Comparison of ENCODE assay signal across 20 mouse cellular contexts in the genomic region with DNA sequence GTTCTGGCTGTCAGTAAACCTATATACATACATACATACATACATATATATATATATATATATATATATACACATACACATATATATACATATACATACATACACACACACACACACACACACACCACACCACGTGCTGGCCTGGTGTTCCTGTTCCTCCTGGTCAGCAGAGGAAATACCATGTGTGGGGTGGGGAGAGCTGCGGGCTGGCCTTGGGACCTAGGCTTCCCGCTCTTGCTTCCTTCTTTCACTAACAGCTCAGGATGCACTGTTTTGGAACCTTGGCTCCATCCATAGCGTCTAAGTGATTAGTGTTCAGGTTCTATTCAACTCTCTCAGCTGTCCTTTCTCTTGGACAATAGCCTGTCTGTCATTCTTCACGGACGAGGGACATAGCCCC. TPM values are rescaled to one million over a fixed set of nuclear protein-coding genes. Genes with fewer than 3 reads are reported as not detected.
DNase-seq lines count a peak whose midpoint lies in the region; ATAC-seq and TF ChIP-seq lines count a peak whose summit lies in the region.
"Had no signal": no experiment of that assay in that cellular context is flagged by ENCODE, and none has a peak within 500 bp of the region (broad histone marks: within the 10 kb centered on the region; RNA-seq: fewer than 3 reads in every experiment).

No protein-coding gene starts in this region.

- no peak for TF ChIP-seq CTCF in lung, embryonic 14.5 days (IDR thresholded peaks at IDR 0.05; ENCODE audit: low read depth)
- TF ChIP-seq CTCF in lung, postnatal 0 days (IDR thresholded peaks at IDR 0.05), result no peak

- no peaks in the 10 kb centered on the region for H3K9me3 ChIP-seq in erythroblast, embryonic 14.5 days (ENCODE audit: control insufficient read depth, low read length)
- no peaks in the 10 kb centered on the region for H3K9me3 ChIP-seq in heart, embryonic 16.5 days (replicated peaks; ENCODE audit: control insufficient read depth, low read length)
- H3K9me3 ChIP-seq in lung, embryonic 14.5 days (ENCODE audit: low read depth, low read length), result no peaks in the 10 kb centered on the region
- no peaks in the 10 kb centered on the region for H3K9me3 ChIP-seq in lung, postnatal 0 days (ENCODE audit: low read length)
- no peaks in the 10 kb centered on the region for H3K9me3 ChIP-seq in liver, embryonic 16.5 days (replicated peaks; ENCODE audit: control insufficient read depth, low read length)
- H3K9me3 ChIP-seq: forebrain, embryonic 13.5 days; limb, embryonic 10.5 days; midbrain, embryonic 13.5 days had no signal

- no peaks in the 10 kb centered on the region for H3K27me3 ChIP-seq in erythroblast, embryonic 14.5 days (ENCODE audit: control insufficient read depth)
- no peaks in the 10 kb centered on the region for H3K27me3 ChIP-seq in heart, embryonic 16.5 days (ENCODE audit: control insufficient read depth, insufficient read depth, low read length)
- H3K27me3 ChIP-seq in lung, embryonic 14.5 days (ENCODE audit: insufficient read depth, low read length), result no peaks in the 10 kb centered on the region
- H3K27me3 ChIP-seq in lung, postnatal 0 days (replicated peaks; ENCODE audit: insufficient read depth, low read length), result no peaks in the 10 kb centered on the region
- no peaks in the 10 kb centered on the region for H3K27me3 ChIP-seq in liver, embryonic 16.5 days (ENCODE audit: control insufficient read depth, insufficient read depth, low read depth, low read length)
- H3K27me3 ChIP-seq: forebrain, embryonic 13.5 days; midbrain, embryonic 13.5 days had no signal

- H3K4me2 ChIP-seq in heart, embryonic 16.5 days (ENCODE audit: low read depth, low read length), result no peak overlapping the region
- H3K4me2 ChIP-seq in lung, embryonic 14.5 days, result no peak overlapping the region
- no peak overlapping the region for H3K4me2 ChIP-seq in lung, postnatal 0 days (replicated peaks; ENCODE audit: low read depth, low read length)
- peak overlapping the region; percentile 47 for H3K4me2 ChIP-seq in liver, embryonic 16.5 days (ENCODE audit: low read depth, low read length)
- H3K4me2 ChIP-seq: forebrain, embryonic 13.5 days; midbrain, embryonic 13.5 days had no signal

- no peak overlapping the region for H3K9ac ChIP-seq in heart, embryonic 16.5 days (ENCODE audit: low read length)
- no peak overlapping the region for H3K9ac ChIP-seq in lung, embryonic 14.5 days
- no peak overlapping the region for H3K9ac ChIP-seq in lung, postnatal 0 days (replicated peaks; ENCODE audit: low read depth)
- peak overlapping the region; percentile 27; the same call in 1 of the 2 replicates for H3K9ac ChIP-seq in liver, embryonic 16.5 days (ENCODE audit: low read depth, low read length)
- H3K9ac ChIP-seq: forebrain, embryonic 13.5 days; midbrain, embryonic 13.5 days had no signal

- H3K36me3 ChIP-seq in erythroblast, embryonic 14.5 days (ENCODE audit: control insufficient read depth), result peaks cover 73% of the 10 kb centered on the region
- H3K36me3 ChIP-seq in heart, embryonic 16.5 days (ENCODE audit: control insufficient read depth, insufficient read depth), result 0 out of 2 replicates have a peak, but pooled peaks cover 5% of the 10 kb centered on the region
- H3K36me3 ChIP-seq in lung, embryonic 14.5 days (ENCODE audit: insufficient read depth), result peaks cover 8% of the 10 kb centered on the region; the same call in 1 of the 2 replicates
- no peaks in the 10 kb centered on the region for H3K36me3 ChIP-seq in lung, postnatal 0 days (ENCODE audit: insufficient read depth, low read length)
- H3K36me3 ChIP-seq in liver, embryonic 16.5 days (ENCODE audit: control insufficient read depth, insufficient read depth), result no peaks in the 10 kb centered on the region

- peaks cover 99% of the 10 kb centered on the region for H3K4me1 ChIP-seq in erythroblast, embryonic 14.5 days (ENCODE audit: control insufficient read depth)
- H3K4me1 ChIP-seq in heart, embryonic 16.5 days (ENCODE audit: control insufficient read depth, insufficient read depth, low read length), result peaks cover 63% of the 10 kb centered on the region
- peaks cover 5% of the 10 kb centered on the region; the same call in 1 of the 2 replicates for H3K4me1 ChIP-seq in lung, embryonic 14.5 days (ENCODE audit: insufficient read depth)
- H3K4me1 ChIP-seq in lung, postnatal 0 days (ENCODE audit: insufficient read depth, low read depth, low read length), result no peaks in the 10 kb centered on the region
- H3K4me1 ChIP-seq in liver, embryonic 16.5 days (ENCODE audit: control insufficient read depth, low read depth, low read length), result peaks cover 65% of the 10 kb centered on the region

- no peak for DNase-seq in heart, adult 18-20 months
- DNase-seq in lung, embryonic 14.5 days, result peak; percentile 25
- DNase-seq in lung, postnatal 0 days (ENCODE audit: low spot score), result no peak
- DNase-seq in adrenal gland, postnatal 25 days, result no peak
- DNase-seq: adrenal gland, adult 2 months; cerebellum, adult 11 months; cerebellum, postnatal 14 days; embryo, embryonic 11 days; gastrocnemius, postnatal 36 days; kidney, adult 11 months; lung, adult 2 months had no signal

- peak overlapping the region; percentile 85 for H3K27ac ChIP-seq in heart, embryonic 16.5 days (ENCODE audit: low read length)
- no peak overlapping the region for H3K27ac ChIP-seq in lung, embryonic 14.5 days (ENCODE audit: low read depth)
- H3K27ac ChIP-seq in lung, postnatal 0 days (ENCODE audit: low read length), result no peak overlapping the region
- peak overlapping the region; percentile 96 for H3K27ac ChIP-seq in liver, embryonic 16.5 days (ENCODE audit: low read length)
- H3K27ac ChIP-seq: forebrain, embryonic 13.5 days; limb, embryonic 10.5 days; midbrain, embryonic 13.5 days had no signal

- no peak for TF ChIP-seq EP300 in lung, postnatal 0 days (IDR thresholded peaks at IDR 0.05)

- no peak for ATAC-seq in erythroblast, adult 5-6 weeks (replicated peaks; ENCODE audit: low FRiP score, poor library complexity, severe bottlenecking)
- no peak for ATAC-seq in heart, embryonic 16.5 days (replicated peaks; ENCODE audit: extremely low read depth, insufficient read depth, low FRiP score)
- ATAC-seq in lung, embryonic 14.5 days (ENCODE audit: insufficient read depth), result no peak
- no peak; the same call in 1 of the 2 replicates for ATAC-seq in lung, postnatal 0 days
- ATAC-seq in liver, embryonic 16.5 days (ENCODE audit: low read depth), result no peak
- ATAC-seq: CD4-positive, CD25-positive, alpha-beta regulatory T cell, adult 4 months; forebrain, embryonic 13.5 days; hindbrain, embryonic 16.5 days; midbrain, embryonic 13.5 days had no signal

- H3K4me3 ChIP-seq in erythroblast, embryonic 14.5 days (replicated peaks), result peak overlapping the region; percentile 44
- no peak overlapping the region for H3K4me3 ChIP-seq in heart, embryonic 16.5 days (ENCODE audit: low read length)
- no peak overlapping the region for H3K4me3 ChIP-seq in lung, embryonic 14.5 days (ENCODE audit: low read depth, low read length)
- no peak overlapping the region for H3K4me3 ChIP-seq in lung, postnatal 0 days (ENCODE audit: low read depth, low read length)
- H3K4me3 ChIP-seq in liver, embryonic 16.5 days (ENCODE audit: low read depth, low read length), result no peak overlapping the region
- H3K4me3 ChIP-seq: forebrain, embryonic 13.5 days; limb, embryonic 10.5 days; midbrain, embryonic 13.5 days had no signal

- 64% methylated on average over 6 of the region's 6 CpGs for WGBS in heart, embryonic 16.5 days
- WGBS in lung, embryonic 14.5 days, result 78% methylated on average over 6 of the region's 6 CpGs
- WGBS in lung, postnatal 0 days, result 51% methylated on average over 6 of the region's 6 CpGs
- WGBS in liver, embryonic 16.5 days (ENCODE audit: insufficient replicate concordance), result 51% methylated on average over 6 of the region's 6 CpGs

RNA-seq across cellular contexts. Expression of a gene that starts 48.3 kb away (rescaled TPM):
- 1.5 and 2.3 TPM in 2 replicates for polyA plus RNA-seq in erythroblast, embryonic 14.5 days (2012)
- 3.3 and 7.3 TPM in 2 replicates for total RNA-seq in erythroblast, adult 5-6 weeks (2015; ENCODE audit: low replicate concordance)
- total RNA-seq in erythroblast, adult 5-6 weeks (2017; ENCODE audit: low replicate concordance), result 8.4 and 11.0 TPM in 2 replicates
- 18.7 and 22.2 TPM in 2 replicates for polyA plus RNA-seq in heart, embryonic 16.5 days (2015; fragmentation: Nextera tagmentation; extraction: Ambion mirVana)
- total RNA-seq in heart, adult 18-20 months (2021), result 10 to 100 TPM; 32.6 to 32.7 TPM
- 8.6 and 9.8 TPM in 2 replicates for polyA plus RNA-seq in lung, embryonic 14.5 days (2014; fragmentation: Nextera tagmentation; extraction: Ambion mirVana)
- 9.9 and 11.1 TPM in 2 replicates for polyA plus RNA-seq in lung, postnatal 0 days (2015; fragmentation: Nextera tagmentation; extraction: Ambion mirVana)
- polyA plus RNA-seq in liver, embryonic 16.5 days (2015; fragmentation: Nextera tagmentation; extraction: Ambion mirVana), result 3.4 and 3.5 TPM in 2 replicates
- 10.1 and 17.4 TPM in 2 replicates for total RNA-seq in adrenal gland, postnatal 25 days (2021)

Comparison
In these comparisons a context has a peak if more than half of its experiments do, and no peak if none do; other contexts are left out.
1. H3K27ac ChIP-seq: peak in heart, embryonic 16.5 days (single experiment) and liver, embryonic 16.5 days (single experiment); none in lung, embryonic 14.5 days (single experiment) and lung, postnatal 0 days (single experiment).